Mouse (Mus musculus) stomach, embryonic 15.5 days (tissue): Measurements from ENCODE around the gene Zfp865. TPM values are rescaled to one million over a fixed set of nuclear protein-coding genes. Genes with fewer than 3 reads are reported as not detected.

Experiments
- ATAC-seq: fragments of 200-750 bp; cut with Nextera tagmentation; 2 replicates; pipeline ENCODE4 v1.8.0; 2017; ENCODE audit warnings: low read depth, moderate number of reproducible peaks, moderate TSS enrichment; ENCODE audit not compliant: insufficient read depth, low FRiP score
- H3K27ac ChIP-seq: fragments of 300-500 bp; sonication (generic); 2 replicates; pipeline ENCODE4 v1.5.1; 2015; ENCODE audit warnings: mild to moderate bottlenecking, inconsistent platforms
- H3K27me3 ChIP-seq: fragments of 300-500 bp; sonication (generic); replicated peaks from 2 replicates; pipeline ENCODE4 v1.6.1; 2015; ENCODE audit warnings: inconsistent platforms
- H3K36me3 ChIP-seq: fragments of 300-500 bp; sonication (generic); 2 replicates; pipeline ENCODE4 v1.6.1; 2015; ENCODE audit warnings: inconsistent platforms
- H3K4me1 ChIP-seq: fragments of 300-500 bp; sonication (generic); 2 replicates; pipeline ENCODE4 v1.6.1; 2015; ENCODE audit warnings: inconsistent platforms
- H3K4me2 ChIP-seq: fragments of 300-500 bp; sonication (generic); 2 replicates; pipeline ENCODE4 v1.6.1; 2015; ENCODE audit warnings: mild to moderate bottlenecking, inconsistent platforms
- H3K4me3 ChIP-seq: fragments of 300-500 bp; sonication (generic); replicated peaks from 2 replicates; pipeline ENCODE4 v1.5.1; 2015; ENCODE audit warnings: inconsistent platforms
- H3K9ac ChIP-seq: fragments of 300-500 bp; sonication (generic); 2 replicates; pipeline ENCODE4 v1.6.1; 2015; ENCODE audit warnings: inconsistent platforms
- H3K9me3 ChIP-seq: fragments of 300-500 bp; sonication (generic); 2 replicates; pipeline ENCODE4 v1.6.1; 2016; ENCODE audit warnings: inconsistent platforms
- WGBS: fragments of 180-500 bp; shearing (Covaris S2); methylation state at CpG from one replicate; pipeline ENCODE4 v1.1.7; 2015; 5-methylcytosine and 5-hydroxymethylcytosine counted together
- polyA plus RNA-seq: library from polyadenylated mRNA; unstranded; fragments of >200 nt; fragmentation: Nextera tagmentation; extraction: Ambion mirVana; gene quantifications from 2 replicates; pipeline ENCODE4 v1.2.1, GENCODE M21; 2015

Zfp865 gene
- polyA plus RNA-seq, 1 experiment from 2014 or later: 5.5 TPM

- peak overlapping the region; percentile 52 for H3K4me3 ChIP-seq
- no peaks in the 10 kb centered on the region for H3K9me3 ChIP-seq
- H3K4me1 ChIP-seq: peaks cover 37% of the 10 kb centered on the region
- WGBS: 2% methylated on average over 55 of the region's 55 CpGs
- H3K27ac ChIP-seq: peak overlapping the region; percentile 11; the same call in 1 of the 2 replicates
- H3K36me3 ChIP-seq: no peaks in the 10 kb centered on the region
- H3K9ac ChIP-seq: peak overlapping the region; percentile 50
- ATAC-seq: no peak
- H3K27me3 ChIP-seq: peaks cover 66% of the 10 kb centered on the region
- H3K4me2 ChIP-seq: peak overlapping the region; percentile 75
These were observed 36.6 kb downstream of the Zfp865 start for GRCm38 (mm10) chr7:5056651-5057263.

DNA sequence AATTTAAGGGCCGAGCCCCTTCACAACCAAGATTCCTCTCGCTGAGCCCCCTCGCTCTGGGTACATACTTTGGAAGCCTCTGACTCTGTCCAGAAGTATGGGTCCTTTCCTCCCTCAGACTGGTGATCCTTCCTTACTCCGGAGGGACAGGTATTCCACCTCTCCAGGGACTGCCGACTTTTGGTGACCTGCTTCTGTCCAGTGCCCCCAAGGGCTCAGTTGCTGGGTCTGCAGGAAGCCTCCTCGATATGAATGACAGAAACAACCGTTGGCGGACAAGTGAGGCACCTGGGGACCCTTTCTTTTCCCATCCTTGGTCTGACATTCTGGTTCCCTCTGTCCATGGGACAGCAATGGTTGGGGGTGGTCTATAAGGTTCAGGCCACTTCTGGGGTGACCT, 37.2 kb downstream of the Zfp865 start:
- H3K4me1 ChIP-seq: peaks cover 37% of the 10 kb centered on the region
- peak overlapping the region; percentile 52 for H3K4me3 ChIP-seq
- H3K9ac ChIP-seq: peak overlapping the region; percentile 50
- H3K27ac ChIP-seq: peak overlapping the region; percentile 11; the same call in 1 of the 2 replicates
- peaks cover 60% of the 10 kb centered on the region for H3K27me3 ChIP-seq
- no peaks in the 10 kb centered on the region for H3K9me3 ChIP-seq
- ATAC-seq: no peak
- no peaks in the 10 kb centered on the region for H3K36me3 ChIP-seq
- 34% methylated on average over 8 of the region's 8 CpGs for WGBS
- H3K4me2 ChIP-seq: peak overlapping the region; percentile 75

- Histone ChIP-seq H3K9ac (no peak overlapping the region), H3K36me3 (no peaks in the 10 kb centered on the region), H3K4me3 (no peak overlapping the region), H3K4me2 (peak overlapping the region; percentile 75), H3K27ac (no peak overlapping the region), H3K4me1 (peaks cover 33% of the 10 kb centered on the region), H3K9me3 (no peaks in the 10 kb centered on the region), H3K27me3 (peaks cover 55% of the 10 kb centered on the region)
- whole genome bisulfite sequencing: 43% methylated on average over 11 of the region's 11 CpGs
- no peak for ATAC-seq
These were observed 37.6 kb downstream of the Zfp865 start for GRCm38 (mm10) chr7:5057804-5058203.

- 86% methylated on average over 1 of the region's 1 CpGs for WGBS
- no peaks in the 10 kb centered on the region for H3K36me3 ChIP-seq
- peaks cover 29% of the 10 kb centered on the region for H3K4me1 ChIP-seq
- H3K9ac ChIP-seq: no peak overlapping the region
- no peak overlapping the region for H3K27ac ChIP-seq
- H3K27me3 ChIP-seq: peaks cover 47% of the 10 kb centered on the region
- no peak overlapping the region for H3K4me3 ChIP-seq
- no peak overlapping the region for H3K4me2 ChIP-seq
- ATAC-seq: no peak
- no peaks in the 10 kb centered on the region for H3K9me3 ChIP-seq
These were observed 38.5 kb downstream of the Zfp865 start for GRCm38 (mm10) chr7:5058631-5059030.

DNA sequence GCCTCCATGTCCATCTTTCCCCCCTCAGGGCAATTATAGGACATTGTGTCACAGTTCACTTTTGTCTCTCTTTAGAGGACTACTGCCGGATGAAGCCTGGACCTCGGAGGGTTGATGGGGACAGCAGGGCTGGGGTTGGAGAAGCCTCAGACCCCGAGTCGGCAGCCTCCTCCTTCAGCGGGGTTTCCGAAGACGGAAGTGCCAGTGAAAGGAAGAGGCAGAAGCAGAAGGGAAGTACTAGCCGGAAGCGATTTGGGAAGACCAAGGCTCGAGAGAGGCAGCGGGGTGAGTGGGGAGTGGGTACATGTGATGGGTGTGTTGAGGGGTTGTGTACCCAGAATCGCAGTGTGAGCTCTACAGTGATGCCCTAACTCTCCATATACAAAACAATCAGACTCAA, 39.2 kb downstream of the Zfp865 start:
- no peaks in the 10 kb centered on the region for H3K36me3 ChIP-seq
- H3K4me1 ChIP-seq: peaks cover 31% of the 10 kb centered on the region
- peaks cover 39% of the 10 kb centered on the region for H3K27me3 ChIP-seq
- H3K4me2 ChIP-seq: no peak overlapping the region
- no peak for ATAC-seq
- no peaks in the 10 kb centered on the region for H3K9me3 ChIP-seq
- H3K4me3 ChIP-seq: no peak overlapping the region
- no peak overlapping the region for H3K9ac ChIP-seq
- no peak overlapping the region for H3K27ac ChIP-seq
- WGBS: 86% methylated on average over 12 of the region's 12 CpGs

DNA sequence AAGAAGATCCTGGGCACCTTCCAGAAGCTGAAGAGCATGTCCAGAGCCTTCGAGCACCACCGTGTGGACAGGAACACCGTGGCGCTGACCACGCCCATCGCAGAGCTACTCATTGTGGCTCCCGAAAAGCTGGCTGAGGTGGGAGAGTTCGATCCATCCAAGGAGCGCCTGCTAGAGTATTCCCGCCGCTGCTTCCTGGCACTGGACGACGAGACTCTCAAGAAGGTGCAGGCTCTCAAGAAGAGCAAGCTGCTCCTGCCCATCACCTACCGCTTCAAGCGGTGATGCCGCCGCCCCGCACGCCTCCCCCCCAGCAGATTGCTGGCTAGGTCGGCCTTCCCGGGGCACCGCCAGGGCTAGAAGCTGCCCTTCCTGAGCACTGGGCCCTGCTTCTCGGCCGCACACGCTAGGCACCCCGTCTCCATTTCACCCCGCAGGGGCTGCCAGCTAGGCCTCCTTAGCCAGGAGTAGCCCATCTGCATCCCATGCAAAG, 40.1 kb downstream of the Zfp865 start:
- Histone ChIP-seq H3K27ac (peak overlapping the region; percentile 100), H3K9ac (peak overlapping the region; percentile 40; the same call in 1 of the 2 replicates), H3K4me3 (peak overlapping the region; percentile 56), H3K9me3 (no peaks in the 10 kb centered on the region), H3K4me1 (peaks cover 32% of the 10 kb centered on the region), H3K27me3 (peaks cover 30% of the 10 kb centered on the region), H3K36me3 (no peaks in the 10 kb centered on the region), H3K4me2 (peak overlapping the region; percentile 75)
- WGBS: 2% methylated on average over 27 of the region's 27 CpGs
- ATAC-seq: no peak

- Histone ChIP-seq H3K9ac (peak overlapping the region; percentile 87), H3K4me3 (peak overlapping the region; percentile 56), H3K36me3 (no peaks in the 10 kb centered on the region; the same call in 1 of the 2 replicates), H3K4me1 (peaks cover 37% of the 10 kb centered on the region), H3K27ac (peak overlapping the region; percentile 100), H3K9me3 (no peaks in the 10 kb centered on the region), H3K4me2 (peak overlapping the region; percentile 75), H3K27me3 (peaks cover 22% of the 10 kb centered on the region)
- under 1% methylated on average over 60 of the region's 60 CpGs for WGBS
- peak; percentile 90 for ATAC-seq
These were observed 41.0 kb downstream of the Zfp865 start for GRCm38 (mm10) chr7:5060944-5061773.

- under 1% methylated on average over 63 of the region's 65 CpGs for WGBS
- ATAC-seq: peak; percentile 79
- Histone ChIP-seq H3K9me3 (no peaks in the 10 kb centered on the region), H3K4me2 (peak within 1 kb of the TSS; percentile 75), H3K4me3 (peak within 1 kb of the TSS; percentile 56), H3K9ac (peak within 1 kb of the TSS; percentile 87), H3K4me1 (peaks cover 39% of the 10 kb centered on the region), H3K36me3 (peaks cover 4% of the 10 kb centered on the region; the same call in 1 of the 2 replicates), H3K27me3 (peaks cover 17% of the 10 kb centered on the region), H3K27ac (peak within 1 kb of the TSS; percentile 100)
These were observed 41.7 kb downstream of the Zfp865 start, which contains the start of gene U2af2 for GRCm38 (mm10) chr7:5061774-5062359. Gene U2af2, plus strand, starts transcription at chr7:5062143.

GRCm38 (mm10) chr7:5062360-5063001, 42.3 kb downstream of the Zfp865 start:
- peak overlapping the region; percentile 56 for H3K4me3 ChIP-seq
- H3K4me2 ChIP-seq: peak overlapping the region; percentile 64
- H3K27me3 ChIP-seq: peaks cover 11% of the 10 kb centered on the region
- H3K27ac ChIP-seq: peak overlapping the region; percentile 100
- H3K9ac ChIP-seq: peak overlapping the region; percentile 56
- peaks cover 10% of the 10 kb centered on the region; the same call in 1 of the 2 replicates for H3K36me3 ChIP-seq
- under 1% methylated on average over 47 of the region's 51 CpGs for WGBS
- ATAC-seq: peak; percentile 49
- H3K9me3 ChIP-seq: no peaks in the 10 kb centered on the region
- peaks cover 34% of the 10 kb centered on the region for H3K4me1 ChIP-seq

- 87% methylated on average over 6 of the region's 6 CpGs for WGBS
- Histone ChIP-seq H3K4me2 (no peak overlapping the region), H3K27me3 (no peaks in the 10 kb centered on the region), H3K9me3 (no peaks in the 10 kb centered on the region), H3K9ac (no peak overlapping the region), H3K4me1 (peaks cover 30% of the 10 kb centered on the region), H3K27ac (no peak overlapping the region), H3K36me3 (peaks cover 32% of the 10 kb centered on the region), H3K4me3 (no peak overlapping the region)
- no peak for ATAC-seq
These were observed 44.7 kb downstream of the Zfp865 start for GRCm38 (mm10) chr7:5064886-5065285.

GRCm38 (mm10) chr7:5073586-5073985, 53.4 kb downstream of the Zfp865 start:
- Histone ChIP-seq H3K4me1 (no peaks in the 10 kb centered on the region), H3K36me3 (peaks cover 78% of the 10 kb centered on the region), H3K9ac (no peak overlapping the region), H3K9me3 (no peaks in the 10 kb centered on the region), H3K4me3 (no peak overlapping the region), H3K4me2 (no peak overlapping the region), H3K27me3 (no peaks in the 10 kb centered on the region), H3K27ac (no peak overlapping the region)
- 69% methylated on average over 1 of the region's 1 CpGs for WGBS
- ATAC-seq: no peak
